Mouse (Mus musculus) kidney, postnatal 14 days (tissue): Measurements from ENCODE around the gene Pxmp2.
A peak's percentile ranks its signal among the peaks of the same experiment; 100 is the strongest.

Experiments used
- DNase-seq: peaks from one replicate; pipeline ENCODE4 v3.0.0; 2022; ENCODE audit warnings: mixed read lengths

Gene Pxmp2

DNA sequence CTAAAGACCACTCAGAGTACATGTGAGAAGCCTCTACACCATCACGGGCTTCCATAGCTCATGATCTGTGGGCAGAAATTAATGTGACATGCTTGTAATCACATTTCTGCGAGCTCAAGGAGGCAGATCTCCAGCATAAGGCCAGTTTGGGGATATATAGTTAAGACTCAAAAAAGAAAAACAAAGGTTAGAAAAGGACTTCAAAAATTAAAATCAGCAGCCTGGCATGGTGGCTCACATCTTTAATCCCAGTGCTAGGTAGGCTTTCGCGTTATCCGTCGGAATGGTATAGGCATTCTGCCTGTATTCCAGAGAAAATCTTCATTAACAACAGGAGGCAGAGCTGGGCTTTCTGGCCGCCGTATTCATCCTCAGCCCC lies 55.6 kb downstream of the Pxmp2 start:
- peak; percentile 9 for DNase-seq

GRCm38 (mm10) chr5:110227336-110227883 lies 58.6 kb downstream of the Pxmp2 start:
- DNase-seq: no peak

GRCm38 (mm10) chr5:110225056-110225455 lies 60.9 kb downstream of the Pxmp2 start:
- no peak for DNase-seq
